Mouse (Mus musculus): ENCODE data around the gene Surf6.

Surf6 gene

GRCm38 (mm10) chr2:26902467-26903220 is at the start of gene Surf6:
Surf6 (minus strand) TSS chr2:26902879.
- DNase-seq (ENCODE audit: low spot score in 2 of 2): peak; percentile 90 to 93

- no peak for DNase-seq (ENCODE audit: low spot score in 2 of 2)
Measured at GRCm38 (mm10) chr2:26952193-26952592, 49.5 kb upstream of the Surf6 start.

- no peak for DNase-seq (ENCODE audit: low spot score in 2 of 2)
Measured at GRCm38 (mm10) chr2:26951346-26951905, 48.7 kb upstream of the Surf6 start.

- no peak for DNase-seq (ENCODE audit: low spot score in 2 of 2)
Measured at GRCm38 (mm10) chr2:26950411-26950810, 47.7 kb upstream of the Surf6 start.

- DNase-seq (ENCODE audit: low spot score in 2 of 2): no peak
Measured at GRCm38 (mm10) chr2:26943253-26943652, 40.6 kb upstream of the Surf6 start.

- no peak for DNase-seq (ENCODE audit: low spot score in 2 of 2)
Measured at GRCm38 (mm10) chr2:26941539-26941938, 38.9 kb upstream of the Surf6 start.

GRCm38 (mm10) chr2:26936425-26936824 is 33.7 kb upstream of the Surf6 start:
- no peak for DNase-seq (ENCODE audit: low spot score in 2 of 2)

GRCm38 (mm10) chr2:26935286-26935685 is 32.6 kb upstream of the Surf6 start:
- DNase-seq (ENCODE audit: low spot score in 2 of 2): no peak

- peak; percentile 78 to 83 for DNase-seq (ENCODE audit: low spot score in 2 of 2)
Measured at GRCm38 (mm10) chr2:26933304-26934055, 30.8 kb upstream of the Surf6 start, which contains the start of the genes Surf4 and Stkld1. Surf4 (minus strand) TSS chr2:26933928. Stkld1 (plus strand) TSS chr2:26934047.

- no peak for DNase-seq (ENCODE audit: low spot score in 2 of 2)
Measured at GRCm38 (mm10) chr2:26932473-26933303, 30.0 kb upstream of the Surf6 start.

- DNase-seq (ENCODE audit: low spot score in 2 of 2): peak in 1 of 2 experiments; percentile 63
Measured at GRCm38 (mm10) chr2:26930390-26930789, 27.7 kb upstream of the Surf6 start.

GRCm38 (mm10) chr2:26927745-26928476 is 25.2 kb upstream of the Surf6 start:
- no peak for DNase-seq (ENCODE audit: low spot score in 2 of 2)

- DNase-seq (ENCODE audit: low spot score in 2 of 2): no peak
Measured at GRCm38 (mm10) chr2:26921784-26922183, 19.1 kb upstream of the Surf6 start.

GRCm38 (mm10) chr2:26920190-26920855 is 17.6 kb upstream of the Surf6 start:
- DNase-seq (ENCODE audit: low spot score in 2 of 2): no peak

GRCm38 (mm10) chr2:26919684-26920083 is 17.0 kb upstream of the Surf6 start:
- no peak for DNase-seq (ENCODE audit: low spot score in 2 of 2)

- no peak for DNase-seq (ENCODE audit: low spot score in 2 of 2)
Measured at GRCm38 (mm10) chr2:26916738-26917137, 14.1 kb upstream of the Surf6 start.

GRCm38 (mm10) chr2:26915927-26916728 is 13.4 kb upstream of the Surf6 start, which contains the start of the genes Surf2 and Surf1:
Surf2 (plus strand) TSS chr2:26916367.
Surf1 (minus strand) TSS chr2:26916530.
- DNase-seq (ENCODE audit: low spot score in 2 of 2): peak; percentile 75 to 77

GRCm38 (mm10) chr2:26914148-26914941 is 11.7 kb upstream of the Surf6 start:
- DNase-seq (ENCODE audit: low spot score in 2 of 2): no peak
